Mouse (Mus musculus) spleen, adult 12 weeks (tissue): ENCODE data around the gene Gal3st2.
"Not testable (repeated sequence)": the region's sequence is repeated elsewhere in the genome, so short reads cannot be mapped to it uniquely, and the experiment has no call there.

Experiments
- DNase-seq: peaks from one replicate; pipeline ENCODE4 v3.0.0; 2022; ENCODE audit warnings: low spot score

Gene Gal3st2

DNA sequence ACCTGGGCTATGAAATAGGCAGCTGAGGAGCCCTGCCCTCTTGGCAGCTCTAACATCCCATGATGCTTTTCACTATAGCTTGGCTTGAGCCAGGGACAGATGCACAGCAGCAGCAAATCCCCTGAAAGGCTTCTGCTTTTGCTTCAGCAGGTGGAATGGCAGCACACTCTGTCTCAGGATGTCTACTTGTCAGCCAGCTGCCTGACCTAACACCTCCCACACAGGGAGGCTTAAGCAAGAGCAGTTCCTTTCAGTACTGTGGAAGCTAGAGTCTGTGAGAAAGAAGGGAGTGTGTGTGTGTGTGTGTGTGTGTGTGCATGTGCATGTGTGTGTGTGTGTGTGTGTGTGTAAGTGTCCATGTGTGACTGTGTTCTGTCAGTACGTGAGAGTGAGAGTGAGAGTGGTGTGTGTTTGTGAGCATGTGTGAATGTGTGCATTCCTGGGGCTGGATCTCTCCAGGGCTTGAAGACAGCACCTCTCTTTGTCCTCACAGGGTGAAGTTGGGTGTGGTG is 10.5 kb downstream of the Gal3st2 start:
- not testable (repeated sequence) for DNase-seq

GRCm38 (mm10) chr1:93874405-93874804 is 13.3 kb downstream of the Gal3st2 start:
- DNase-seq, result not testable (repeated sequence)

GRCm38 (mm10) chr1:93881778-93882177 is 20.7 kb downstream of the Gal3st2 start:
- not testable (repeated sequence) for DNase-seq

DNA sequence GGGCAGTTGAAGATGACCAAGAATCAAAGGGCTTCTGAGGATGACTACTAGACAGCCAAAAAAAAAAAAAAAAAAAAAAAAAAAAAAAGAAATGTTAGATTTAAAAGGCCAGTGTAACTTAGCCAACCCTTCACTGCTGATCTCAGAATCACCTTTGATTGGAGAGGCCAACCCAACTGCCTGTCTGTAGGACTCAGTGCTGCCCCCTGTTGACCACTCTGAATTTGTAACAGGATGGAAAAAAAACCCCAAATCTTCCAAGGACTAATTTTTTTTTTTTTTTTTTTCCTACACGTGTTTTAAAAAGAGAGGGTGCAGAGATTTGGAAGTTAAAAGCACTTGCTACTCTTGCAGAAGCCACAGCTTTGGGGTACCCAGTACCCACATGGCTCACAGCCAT is 29.8 kb downstream of the Gal3st2 start:
- DNase-seq, result not testable (repeated sequence)

DNA sequence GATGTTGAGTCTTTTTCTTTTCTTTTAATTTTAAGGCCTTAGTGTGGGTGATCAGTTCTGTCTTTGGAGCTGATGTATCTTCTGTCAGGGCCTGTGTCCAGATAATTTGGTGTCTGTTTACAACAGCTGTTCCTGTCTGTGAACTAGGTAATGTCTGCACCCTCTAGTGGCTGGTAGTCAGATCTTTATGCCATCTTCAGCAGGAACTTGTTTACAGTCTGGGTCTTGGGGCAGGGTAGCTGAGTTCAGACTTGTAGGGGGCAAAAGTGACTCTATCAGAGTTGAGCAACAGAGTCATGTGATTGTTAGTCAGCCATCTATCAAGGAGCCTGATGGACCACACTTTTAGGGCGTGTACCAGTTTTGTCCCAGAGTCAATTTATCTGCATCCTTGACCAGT is 36.3 kb downstream of the Gal3st2 start:
- not testable (repeated sequence) for DNase-seq

GRCm38 (mm10) chr1:93901291-93901690 is 40.2 kb downstream of the Gal3st2 start:
- not testable (repeated sequence) for DNase-seq

DNA sequence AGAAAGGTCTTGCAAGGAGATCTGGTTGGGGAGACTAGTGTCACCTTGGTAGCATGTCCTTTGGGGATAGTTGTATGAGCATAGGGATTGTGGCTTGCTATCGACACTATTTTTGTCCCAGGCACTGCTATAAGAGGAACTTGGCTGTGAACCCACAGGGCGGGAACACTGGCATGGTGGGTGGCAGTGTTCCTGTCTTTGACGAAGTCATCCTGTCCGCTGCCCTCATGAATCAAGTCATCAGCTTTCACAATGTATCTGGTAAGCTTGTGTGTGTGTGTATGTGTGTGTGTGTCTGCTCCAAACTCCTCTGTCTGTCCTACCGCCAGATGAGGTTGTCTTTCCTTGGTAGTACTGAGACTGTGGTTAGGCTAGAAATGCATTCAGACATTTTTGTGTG is 45.6 kb downstream of the Gal3st2 start:
- DNase-seq, result not testable (repeated sequence)

DNA sequence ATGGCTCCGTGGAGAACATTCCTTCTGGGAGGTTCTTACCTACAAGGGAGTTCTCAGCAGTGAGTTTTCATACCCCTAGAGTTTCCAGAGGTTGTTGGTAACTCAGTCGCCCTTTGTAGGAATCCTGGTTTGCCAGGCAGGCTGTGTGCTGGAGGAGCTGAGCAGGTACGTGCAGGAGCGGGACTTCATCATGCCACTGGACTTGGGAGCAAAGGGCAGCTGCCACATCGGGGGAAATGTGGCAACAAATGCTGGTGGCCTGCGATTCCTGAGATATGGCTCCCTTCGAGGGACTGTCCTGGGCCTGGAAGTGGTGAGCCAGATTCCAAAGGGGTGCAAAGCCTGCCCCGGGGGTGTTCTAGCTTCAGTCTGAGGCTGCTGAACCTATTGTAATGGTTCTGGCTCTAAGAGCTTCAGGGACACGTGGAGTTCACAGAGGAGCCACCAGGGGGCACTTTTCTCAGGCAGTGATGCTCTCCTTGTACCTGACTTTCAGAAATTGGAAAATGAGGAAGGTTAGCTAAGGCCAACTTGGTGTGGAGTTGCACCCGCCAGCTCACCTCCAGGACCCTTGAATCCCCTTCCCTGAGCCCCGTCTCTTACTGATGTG is 48.0 kb downstream of the Gal3st2 start:
- not testable (repeated sequence) for DNase-seq

GRCm38 (mm10) chr1:93911877-93912276 is 50.8 kb downstream of the Gal3st2 start:
- DNase-seq, result not testable (repeated sequence)

DNA sequence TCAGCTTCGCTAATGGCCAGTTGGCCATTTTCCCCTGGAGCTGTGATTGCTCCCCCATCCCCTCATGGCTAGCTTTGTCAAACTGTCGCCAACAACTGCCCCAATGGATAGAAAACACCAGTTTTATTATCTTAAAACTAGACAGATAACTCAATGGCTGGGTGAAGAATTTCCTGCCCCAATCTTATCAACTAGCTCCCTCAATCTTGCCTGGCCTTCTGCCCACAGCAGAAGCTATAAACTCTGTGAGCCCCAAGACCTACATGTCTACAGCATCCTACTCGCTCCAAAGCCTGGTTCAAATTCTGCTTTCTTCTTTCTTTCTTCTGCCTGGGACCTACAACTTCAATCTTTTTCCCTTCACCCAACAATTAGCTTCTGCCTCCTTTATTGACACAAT is 56.1 kb downstream of the Gal3st2 start:
- DNase-seq, result not testable (repeated sequence)

GRCm38 (mm10) chr1:93918011-93918410 is 56.9 kb downstream of the Gal3st2 start, which contains the start of gene Gal3st2b:
TSS of gene Gal3st2b (plus strand) at chr1:93918311.
- DNase-seq, result not testable (repeated sequence)

GRCm38 (mm10) chr1:93918775-93919174 is 57.7 kb downstream of the Gal3st2 start:
- not testable (repeated sequence) for DNase-seq

DNA sequence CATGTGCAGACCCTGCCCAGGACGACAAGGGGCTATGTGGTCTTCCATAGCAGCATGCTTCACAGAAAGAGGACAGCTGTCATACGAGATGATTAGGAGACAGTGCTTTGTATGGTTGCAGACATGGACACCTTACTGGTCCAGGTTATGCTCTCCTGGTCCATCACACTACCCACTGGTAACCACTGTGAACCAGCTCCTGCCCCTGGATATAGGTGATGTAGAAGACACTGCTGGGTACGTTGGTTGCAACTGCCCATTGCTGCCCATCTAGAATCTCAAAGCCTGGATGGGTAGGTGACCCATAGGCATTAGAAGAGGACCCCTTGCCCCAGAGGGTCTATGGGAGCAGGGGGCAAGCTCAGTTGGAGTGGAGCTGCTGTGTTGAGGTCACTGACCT is 58.2 kb downstream of the Gal3st2 start:
- not testable (repeated sequence) for DNase-seq

DNA sequence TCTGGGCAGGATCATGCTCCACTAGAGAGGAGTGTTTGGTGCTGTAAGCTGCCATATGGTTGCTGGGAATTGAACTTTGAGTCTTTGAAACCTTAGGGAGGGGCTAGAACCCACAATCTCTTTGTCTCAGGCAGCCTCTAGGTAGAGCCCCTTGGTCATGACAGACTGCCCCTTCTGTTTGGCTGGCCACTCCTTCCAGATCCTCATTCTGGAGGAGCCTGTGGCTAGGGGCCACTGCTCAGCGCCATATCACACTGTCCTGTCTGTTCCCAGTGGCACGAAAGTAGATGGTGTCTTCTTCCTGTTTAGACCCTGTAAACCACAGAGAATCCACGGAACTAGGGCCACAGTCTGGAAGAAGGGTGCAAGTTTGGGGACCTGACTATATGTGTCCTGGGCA is 61.5 kb downstream of the Gal3st2 start:
- DNase-seq, result not testable (repeated sequence)

- DNase-seq, result not testable (repeated sequence)
These were observed 62.0 kb downstream of the Gal3st2 start for GRCm38 (mm10) chr1:93923098-93923497.
